Mouse (Mus musculus) stomach, postnatal 0 days (tissue): ENCODE data around the gene Tmem245.

Experiments used
- CTCF ChIP-seq: IDR thresholded peaks from 2 replicates; pipeline ENCODE4 v1.5.1; 2016; ENCODE audit warnings: antibody characterized with exemption, low read depth, mild to moderate bottlenecking, moderate library complexity
- EP300 ChIP-seq: optimal IDR thresholded peaks from 2 replicates; pipeline ENCODE3; 2016; ENCODE audit warnings: antibody characterized with exemption

DNA sequence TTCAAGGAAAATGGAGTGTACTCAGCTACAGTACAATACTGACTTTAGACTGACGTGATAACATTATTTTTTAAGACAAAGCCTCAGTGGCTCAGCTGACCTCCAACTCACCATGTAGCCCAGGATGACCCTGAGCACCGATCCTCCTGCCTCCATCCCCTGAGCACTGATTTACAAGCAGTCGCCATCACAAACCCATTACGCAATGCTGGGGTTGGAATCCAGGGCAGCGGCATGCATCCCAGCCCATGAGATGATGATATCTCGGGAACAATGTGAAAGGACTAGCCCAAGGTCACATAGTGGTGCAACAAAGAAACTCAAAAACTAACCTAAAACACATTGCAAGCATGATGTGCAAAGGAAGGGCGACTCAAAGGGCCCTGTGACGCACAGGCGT is 123.0 kb downstream of the Tmem245 start:
- TF ChIP-seq CTCF: no peak
- no peak for TF ChIP-seq EP300
